Mouse (Mus musculus): ENCODE results near the gene Shank2. TPM values are rescaled to one million over a fixed set of nuclear protein-coding genes. Genes with fewer than 3 reads are reported as not detected.

Shank2 gene
- total RNA-seq, 4 experiments from 2014 or later: 0.07 to 0.13 (median 0.08) TPM

DNA sequence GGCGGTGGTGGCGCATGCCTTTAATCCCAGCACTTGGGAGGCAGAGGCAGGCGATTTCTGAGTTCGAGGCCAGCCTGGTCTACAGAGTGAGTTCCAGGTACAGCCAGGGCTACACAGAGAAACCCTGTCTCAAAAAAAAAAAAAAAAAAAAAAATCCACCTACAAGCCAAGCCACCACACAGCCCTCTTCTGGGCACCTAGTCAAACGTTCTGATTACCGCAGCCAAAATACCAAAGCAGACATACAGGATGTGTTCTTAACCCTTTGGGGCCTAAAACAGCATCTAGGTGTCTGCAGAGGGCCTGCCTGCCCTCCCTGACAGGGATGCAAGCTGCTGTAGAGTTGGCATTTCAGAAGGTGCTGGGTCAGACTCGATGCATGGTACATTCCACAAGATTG, 460.8 kb downstream of the Shank2 start:
- no peak for DNase-seq (ENCODE audit: low spot score in 2 of 2)

DNA sequence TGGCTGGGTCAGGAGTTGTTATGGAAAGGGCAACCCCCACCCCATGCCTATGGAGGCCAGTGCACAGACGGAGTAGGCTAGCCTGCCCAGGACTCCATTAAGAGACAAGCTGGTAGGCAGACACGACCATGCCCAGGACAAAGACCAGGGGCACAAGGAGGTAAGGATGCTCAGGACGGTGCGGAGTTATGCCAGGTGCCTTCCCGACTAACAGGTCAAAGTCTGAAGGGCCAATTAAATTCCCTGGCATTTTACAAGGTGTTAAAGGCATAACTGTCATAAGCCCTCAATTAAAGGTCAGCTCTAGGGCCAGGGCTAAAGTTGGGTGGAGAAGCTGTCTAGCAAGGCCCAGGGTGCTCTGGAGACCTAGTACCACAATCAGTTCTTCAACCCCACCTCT, 467.0 kb downstream of the Shank2 start:
- no peak for DNase-seq (ENCODE audit: low spot score in 2 of 2)

GRCm38 (mm10) chr7:144469181-144469641, 467.5 kb downstream of the Shank2 start:
- no peak for DNase-seq (ENCODE audit: low spot score in 2 of 2)

GRCm38 (mm10) chr7:144469908-144470544, 468.3 kb downstream of the Shank2 start:
- DNase-seq (ENCODE audit: low spot score in 2 of 2): no peak

GRCm38 (mm10) chr7:144470545-144471059, 468.9 kb downstream of the Shank2 start, which contains the start of gene Cttn:
TSS of gene Cttn (minus strand) at chr7:144471009.
- DNase-seq (ENCODE audit: low spot score in 2 of 2): peak; percentile 77 to 83

GRCm38 (mm10) chr7:144471103-144471502, 469.4 kb downstream of the Shank2 start:
- no peak for DNase-seq (ENCODE audit: low spot score in 2 of 2)

DNA sequence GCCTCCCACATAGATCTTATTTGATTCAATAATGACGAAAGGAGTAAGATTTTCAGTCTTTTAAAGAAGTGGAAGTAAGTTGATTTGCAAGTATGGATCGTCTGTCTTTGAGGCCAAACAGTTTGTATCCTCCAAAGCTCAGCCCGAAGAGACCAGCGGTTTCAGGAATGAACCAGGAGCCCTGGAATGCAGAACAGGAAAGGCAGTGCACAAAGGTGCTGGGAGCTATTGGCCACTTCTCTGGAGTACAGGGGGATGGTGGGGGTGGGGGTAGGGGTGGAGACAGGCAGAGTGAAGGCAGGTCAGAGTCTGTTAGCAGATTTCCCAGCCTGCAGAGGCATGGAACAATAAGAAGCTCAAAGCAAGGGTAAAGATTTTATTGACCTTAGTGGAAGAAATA, 471.8 kb downstream of the Shank2 start:
- DNase-seq (ENCODE audit: low spot score in 2 of 2): no peak

Small RNA genes lying within 50 kb of the gene (microRNA-seq; reads per million reads assigned to microRNA genes)
- not detected for gene Mir3105

Other genes with a start within 250 kb of the Shank2 start
- gene Osbpl5, start 244.9 kb upstream of the Shank2 start, total RNA-seq (2022): 10 to 100 TPM; 11.2 to 17.7 (median 14.1) TPM
- under 1 TPM; 0.29 to 0.86 (median 0.33) TPM for gene Mrgprg, start 234.9 kb upstream of the Shank2 start, total RNA-seq (2022)
- gene Mrgpre, start 217.4 kb upstream of the Shank2 start, total RNA-seq (2022): under 1 TPM; 0.32 to 0.87 (median 0.44) TPM
- 1 to 10 TPM; 2.5 to 3.6 (median 2.8) TPM for gene Nadsyn1, start 179.1 kb upstream of the Shank2 start, total RNA-seq (2022)
- 1 to 10 TPM; 3.8 to 8.2 (median 4.7) TPM for gene Dhcr7, start 178.8 kb upstream of the Shank2 start, total RNA-seq (2022)
- gene Gm498, start 135.1 kb upstream of the Shank2 start, total RNA-seq (2022): not detected